Mouse (Mus musculus): ENCODE results near the gene Gmip.

DNA sequence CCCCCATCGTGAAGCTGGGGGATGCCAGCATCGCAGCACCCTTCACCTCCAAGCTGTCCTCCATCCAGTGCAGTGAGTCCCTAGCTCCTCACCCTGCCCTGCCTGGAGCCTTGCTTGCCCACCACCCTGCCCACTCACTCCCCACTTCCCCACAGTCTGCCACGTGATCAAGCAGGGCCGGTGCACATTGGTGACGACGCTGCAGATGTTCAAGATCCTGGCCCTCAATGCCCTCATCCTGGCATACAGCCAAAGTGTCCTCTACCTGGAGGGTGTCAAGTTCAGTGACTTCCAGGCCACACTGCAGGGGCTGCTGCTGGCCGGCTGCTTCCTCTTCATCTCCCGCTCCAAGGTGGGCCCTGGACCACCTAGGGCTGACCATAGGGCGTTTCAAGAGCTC is 3.0 kb upstream of the Gmip start:
- TF ChIP-seq GATA1 (IDR thresholded peaks at IDR 0.05; ENCODE audit: low read length), result no peak
- no peak for TF ChIP-seq TAL1 (IDR thresholded peaks at IDR 0.05; ENCODE audit: low read length)

All from erythroblast, embryonic 14.5 days (primary cell).